Mouse (Mus musculus) hindbrain, embryonic 16.5 days (tissue): Measurements from ENCODE around the gene Zfp335. TPM values are rescaled to one million over a fixed set of nuclear protein-coding genes. Genes with fewer than 3 reads are reported as not detected.
A peak's percentile ranks its signal among the peaks of the same experiment; 100 is the strongest.
"Not testable (repeated sequence)": the region's sequence is repeated elsewhere in the genome, so short reads cannot be mapped to it uniquely, and the experiment has no call there.

Experiments
- ATAC-seq: fragments of 200-750 bp; cut with Nextera tagmentation; 2 replicates; pipeline ENCODE4 v1.8.0; 2017; ENCODE audit warnings: moderate TSS enrichment, moderate library complexity
- H3K27ac ChIP-seq: fragments of 300-500 bp; sonication (generic); 2 replicates; pipeline ENCODE4 v1.5.1; 2014; ENCODE audit warnings: low read depth, mild to moderate bottlenecking, control low read depth, low read length, moderate library complexity
- H3K27me3 ChIP-seq: fragments of 300-500 bp; sonication (generic); replicated peaks from 2 replicates; pipeline ENCODE4 v1.6.1; 2014; ENCODE audit warnings: low read length; ENCODE audit not compliant: control insufficient read depth, insufficient read depth
- H3K36me3 ChIP-seq: fragments of 300-500 bp; sonication (generic); 2 replicates; pipeline ENCODE4 v1.6.1; 2014; ENCODE audit warnings: mild to moderate bottlenecking, low read length, moderate library complexity, mixed read lengths; ENCODE audit not compliant: control insufficient read depth, insufficient read depth
- H3K4me1 ChIP-seq: fragments of 300-500 bp; sonication (generic); 2 replicates; pipeline ENCODE4 v1.6.1; 2014; ENCODE audit warnings: low read depth, low read length; ENCODE audit not compliant: control insufficient read depth, insufficient read depth
- H3K4me2 ChIP-seq: fragments of 300-500 bp; sonication (generic); 2 replicates; pipeline ENCODE4 v1.6.1; 2014; ENCODE audit warnings: mild to moderate bottlenecking, low read length, control low read depth, moderate library complexity
- H3K4me3 ChIP-seq: fragments of 300-500 bp; sonication (generic); 2 replicates; pipeline ENCODE4 v1.5.1; 2014; ENCODE audit warnings: mild to moderate bottlenecking, low read length, control low read depth, moderate library complexity
- H3K9ac ChIP-seq: fragments of 300-500 bp; sonication (generic); 2 replicates; pipeline ENCODE4 v1.6.1; 2014; ENCODE audit warnings: low read depth, mild to moderate bottlenecking, control low read depth, low read length, moderate library complexity
- H3K9me3 ChIP-seq: fragments of 300-500 bp; sonication (generic); 2 replicates; pipeline ENCODE4 v1.6.1; 2014; ENCODE audit warnings: mild to moderate bottlenecking, low read length, moderate library complexity; ENCODE audit not compliant: control insufficient read depth
- WGBS: fragments of 180-500 bp; shearing (Covaris S2); extraction: QIAGEN DNeasy Blood & Tissue Kit; methylation state at CpG from one replicate; pipeline ENCODE4 v1.1.7; 2014; 5-methylcytosine and 5-hydroxymethylcytosine counted together
- polyA plus RNA-seq: library from polyadenylated mRNA; unstranded; fragments of >200 nt; fragmentation: Nextera tagmentation; extraction: Ambion mirVana; gene quantifications from 2 replicates; pipeline ENCODE4 v1.2.1, GENCODE M21; 2015

The Zfp335 gene
- polyA plus RNA-seq, 1 experiment from 2014 or later = 13.4 TPM

- Histone ChIP-seq H3K4me2 (peak overlapping the region; percentile 90), H3K4me3 (peak overlapping the region; percentile 81), H3K27me3 (no peaks in the 10 kb centered on the region), H3K9ac (peak overlapping the region; percentile 99), H3K27ac (peak overlapping the region; percentile 100), H3K9me3 (no peaks in the 10 kb centered on the region), H3K36me3 (peaks cover 14% of the 10 kb centered on the region), H3K4me1 (peaks cover 20% of the 10 kb centered on the region)
- WGBS = under 1% methylated on average over 67 of the region's 72 CpGs
- peak; percentile 88 for ATAC-seq
Measured at GRCm38 (mm10) chr2:164879568-164880277, 31.8 kb downstream of the Zfp335 start.

GRCm38 (mm10) chr2:164879228-164879567 lies 32.4 kb downstream of the Zfp335 start, which contains the start of gene Pcif1:
Pcif1 (plus strand) TSS chr2:164879304.
- Histone ChIP-seq H3K27ac (peak within 1 kb of the TSS; percentile 100), H3K4me2 (peak within 1 kb of the TSS; percentile 94), H3K4me3 (peak within 1 kb of the TSS; percentile 81), H3K27me3 (no peaks in the 10 kb centered on the region), H3K36me3 (peaks cover 12% of the 10 kb centered on the region), H3K4me1 (peaks cover 20% of the 10 kb centered on the region), H3K9ac (peak within 1 kb of the TSS; percentile 99), H3K9me3 (no peaks in the 10 kb centered on the region)
- WGBS = under 1% methylated on average over 36 of the region's 40 CpGs
- ATAC-seq = peak; percentile 87

GRCm38 (mm10) chr2:164878509-164879227 lies 32.9 kb downstream of the Zfp335 start:
- Histone ChIP-seq H3K36me3 (peaks cover 7% of the 10 kb centered on the region), H3K27me3 (no peaks in the 10 kb centered on the region), H3K4me3 (peak overlapping the region; percentile 81), H3K9me3 (no peaks in the 10 kb centered on the region), H3K4me2 (peak overlapping the region; percentile 94), H3K4me1 (peaks cover 20% of the 10 kb centered on the region), H3K9ac (peak overlapping the region; percentile 99), H3K27ac (peak overlapping the region; percentile 100)
- 3% methylated on average over 28 of the region's 28 CpGs for WGBS
- ATAC-seq = peak; percentile 59

GRCm38 (mm10) chr2:164877376-164878215 lies 34.0 kb downstream of the Zfp335 start:
- 76% methylated on average over 11 of the region's 11 CpGs for WGBS
- H3K36me3 ChIP-seq, ATAC-seq, H3K9ac ChIP-seq, H3K9me3 ChIP-seq, H3K27me3 ChIP-seq: not testable (repeated sequence)
- H3K4me2 ChIP-seq = peak overlapping the region; percentile 94
- H3K4me1 ChIP-seq = peaks cover 19% of the 10 kb centered on the region
- H3K27ac ChIP-seq = 0 out of 2 replicates have a peak overlapping the region, but pooled peaks have one; percentile 17
- peak overlapping the region; percentile 81; the same call in 1 of the 2 replicates for H3K4me3 ChIP-seq

- not testable (repeated sequence) for H3K9me3 ChIP-seq, H3K27ac ChIP-seq, H3K4me2 ChIP-seq, H3K9ac ChIP-seq, H3K36me3 ChIP-seq, H3K27me3 ChIP-seq, ATAC-seq, H3K4me3 ChIP-seq
- peaks cover 12% of the 10 kb centered on the region for H3K4me1 ChIP-seq
- 53% methylated on average over 2 of the region's 2 CpGs for WGBS
Measured at GRCm38 (mm10) chr2:164875648-164876047, 35.9 kb downstream of the Zfp335 start.

- H3K4me2 ChIP-seq = no peak overlapping the region
- no peaks in the 10 kb centered on the region for H3K27me3 ChIP-seq
- no peak overlapping the region for H3K9ac ChIP-seq
- no peak for ATAC-seq
- no peak overlapping the region for H3K4me3 ChIP-seq
- 0 out of 2 replicates have a peak, but pooled peaks cover 2% of the 10 kb centered on the region for H3K36me3 ChIP-seq
- H3K4me1 ChIP-seq = peaks cover 7% of the 10 kb centered on the region
- 35% methylated on average over 1 of the region's 1 CpGs for WGBS
- peak overlapping the region; percentile 44; the same call in 1 of the 2 replicates for H3K27ac ChIP-seq
- H3K9me3 ChIP-seq = no peaks in the 10 kb centered on the region
Measured at GRCm38 (mm10) chr2:164874239-164874769, 37.3 kb downstream of the Zfp335 start.

GRCm38 (mm10) chr2:164873621-164874020 lies 37.9 kb downstream of the Zfp335 start:
- Histone ChIP-seq H3K9me3 (no peaks in the 10 kb centered on the region), H3K4me3 (no peak overlapping the region), H3K36me3 (0 out of 2 replicates have a peak, but pooled peaks cover 2% of the 10 kb centered on the region), H3K4me2 (no peak overlapping the region), H3K27ac (0 out of 2 replicates have a peak overlapping the region, but pooled peaks have one; percentile 3), H3K27me3 (no peaks in the 10 kb centered on the region), H3K4me1 (peaks cover 7% of the 10 kb centered on the region), H3K9ac (no peak overlapping the region)
- ATAC-seq = no peak
- WGBS = 71% methylated on average over 3 of the region's 3 CpGs

- WGBS = 56% methylated on average over 6 of the region's 6 CpGs
- no peak for ATAC-seq
- H3K4me1 ChIP-seq = no peaks in the 10 kb centered on the region
- no peaks in the 10 kb centered on the region for H3K36me3 ChIP-seq
- H3K4me3 ChIP-seq = no peak overlapping the region
- H3K9ac ChIP-seq = no peak overlapping the region
- H3K9me3 ChIP-seq = 0 out of 2 replicates have a peak, but pooled peaks cover 3% of the 10 kb centered on the region
- no peaks in the 10 kb centered on the region for H3K27me3 ChIP-seq
- no peak overlapping the region for H3K4me2 ChIP-seq
- no peak overlapping the region for H3K27ac ChIP-seq
Measured at GRCm38 (mm10) chr2:164871602-164872303, 39.8 kb downstream of the Zfp335 start.
